Mouse (Mus musculus): ENCODE measurements at regions not wholly inside any gene's neighbourhood (a gene's known extent, or its start where the extent isn't known, plus 50 kb on each side); places are given as distances from the start of the nearest gene placed in this dataset.

DNA sequence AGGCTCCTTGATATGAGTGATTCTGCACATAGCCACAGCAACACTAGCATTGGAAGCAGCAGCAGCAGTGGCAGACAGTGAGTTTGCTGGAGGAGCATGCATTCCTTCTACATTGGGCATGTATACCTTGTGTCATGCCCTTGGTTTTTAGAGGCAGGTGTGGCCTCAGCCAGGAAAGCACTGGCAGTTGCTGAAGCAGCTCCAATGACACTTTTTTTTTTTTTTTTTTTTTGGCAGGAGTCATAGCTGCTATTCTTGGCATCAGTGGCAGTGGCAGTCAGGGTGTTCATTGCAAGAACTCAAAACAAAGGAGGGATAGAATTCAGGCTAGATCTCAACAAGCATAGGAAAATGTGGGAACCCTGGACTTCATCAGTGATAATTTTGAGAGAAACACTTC lies 189.9 kb upstream of the Xrcc4 start:
- TF ChIP-seq EP300 (IDR thresholded peaks at IDR 0.05; ENCODE audit: low read depth) = no peak
- TF ChIP-seq CTCF (IDR thresholded peaks at IDR 0.05; ENCODE audit: low read depth) = no peak

All from liver, embryonic 14.5 days (tissue).